Mouse (Mus musculus) right cerebral cortex, postnatal 14 days (tissue): ENCODE data around the gene Kbtbd3.

Experiments used
- DNase-seq: peaks from one replicate; pipeline ENCODE4 v3.0.0; 2022

The Kbtbd3 gene

DNA sequence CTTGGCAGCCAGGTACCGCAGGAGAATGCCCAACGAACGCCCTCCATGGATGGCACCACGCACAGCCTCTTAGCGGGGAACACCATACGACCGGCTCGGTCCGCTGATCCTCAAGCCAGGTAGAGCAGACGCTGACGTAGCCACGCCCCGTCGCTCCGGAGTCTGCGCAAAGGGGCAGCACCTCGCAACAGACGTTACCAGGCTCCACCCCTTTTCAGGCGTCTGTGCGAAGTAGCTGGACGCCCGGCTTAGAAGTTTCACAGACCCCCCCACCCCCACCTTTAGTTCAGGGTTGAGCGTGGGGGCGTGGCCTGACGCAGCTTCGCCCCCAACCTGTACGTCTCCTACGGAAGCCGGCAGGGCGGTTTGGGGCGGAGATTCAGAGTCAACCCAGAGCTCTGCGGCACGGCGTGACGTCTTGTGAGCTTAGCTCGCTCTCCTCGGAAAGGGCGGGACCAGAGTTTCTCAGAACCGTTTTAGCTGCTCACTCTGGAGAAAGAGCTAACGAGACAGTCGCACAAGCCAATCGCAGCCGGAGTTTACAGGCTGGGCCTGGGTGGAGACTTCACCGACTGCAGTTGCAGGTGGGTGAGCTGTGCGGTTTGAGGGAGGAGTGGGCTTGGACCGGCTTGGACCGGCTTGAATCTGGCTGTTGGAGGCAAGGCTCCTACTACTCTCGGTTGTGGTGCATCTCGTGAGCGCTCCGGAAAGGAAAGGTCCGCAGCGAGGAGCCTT is at the start of gene Kbtbd3, which contains the start of gene Aasdhppt:
Gene Kbtbd3, plus strand, starts transcription at position 483 of the 735 bp plus-strand sequence.
Gene Aasdhppt, minus strand, starts transcription at position 121 of the 735 bp plus-strand sequence.
- DNase-seq: peak; percentile 98

DNA sequence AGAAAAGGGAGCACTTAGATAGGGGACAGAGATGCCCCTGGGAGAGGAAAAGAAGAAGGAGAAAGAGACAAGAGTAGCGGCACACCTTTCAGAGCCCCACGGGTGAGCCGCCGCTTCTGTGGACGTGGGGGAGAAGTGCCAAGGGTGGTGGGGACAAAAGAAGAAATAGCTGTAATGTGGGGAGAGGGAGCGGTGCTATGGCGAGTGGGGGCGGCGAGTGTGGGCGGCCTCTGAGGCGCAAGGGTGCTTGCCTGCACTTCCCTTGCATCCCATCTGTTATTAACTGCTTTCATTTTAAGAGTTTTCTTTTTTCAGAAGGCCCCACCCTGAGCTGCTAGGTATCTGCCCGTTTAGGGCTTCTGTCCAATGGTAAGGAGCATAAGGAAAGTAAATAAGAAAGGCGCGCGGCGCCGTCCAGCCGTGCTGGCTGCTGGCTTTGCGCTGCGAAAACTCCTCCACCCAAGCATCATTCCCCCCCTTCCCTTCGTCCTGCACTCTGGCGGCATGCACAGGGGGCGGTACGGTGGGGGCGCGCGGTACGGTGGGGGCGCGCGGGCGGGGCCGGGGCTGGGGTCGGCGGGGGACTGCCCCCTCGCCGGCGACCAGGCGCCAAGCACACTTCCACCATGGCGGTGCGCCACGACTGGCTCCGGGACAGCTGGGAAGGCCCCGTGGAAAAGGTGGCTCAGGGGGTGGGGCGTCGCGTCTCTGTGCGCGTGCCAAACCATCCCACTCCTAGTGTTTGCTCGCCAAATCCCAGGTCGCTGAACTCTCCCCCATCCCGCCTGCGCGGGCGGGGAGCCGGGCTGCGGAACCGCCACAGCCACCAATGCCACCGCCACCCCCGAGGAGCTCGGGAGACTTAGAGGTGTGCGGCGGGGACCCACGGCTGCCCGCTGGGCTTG is 49.5 kb upstream of the Kbtbd3 start:
- DNase-seq: peak; percentile 45

DNA sequence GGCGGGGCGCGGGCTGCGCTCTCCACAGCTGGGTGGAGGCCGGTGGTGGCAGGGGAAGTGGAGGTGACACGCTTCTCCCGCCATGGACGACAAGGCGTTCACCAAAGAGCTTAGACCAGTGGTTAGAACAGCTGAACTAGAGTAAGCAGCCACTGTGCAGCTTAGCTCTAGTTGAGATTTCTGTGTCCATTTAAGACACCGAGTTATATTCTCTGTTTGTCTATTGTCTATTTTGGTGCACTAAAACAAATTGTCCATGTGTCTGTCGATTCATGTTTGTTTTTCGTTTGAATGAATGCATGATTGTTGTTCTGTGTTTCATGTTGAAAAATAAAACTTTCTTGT is 48.9 kb upstream of the Kbtbd3 start:
- DNase-seq: no peak

DNA sequence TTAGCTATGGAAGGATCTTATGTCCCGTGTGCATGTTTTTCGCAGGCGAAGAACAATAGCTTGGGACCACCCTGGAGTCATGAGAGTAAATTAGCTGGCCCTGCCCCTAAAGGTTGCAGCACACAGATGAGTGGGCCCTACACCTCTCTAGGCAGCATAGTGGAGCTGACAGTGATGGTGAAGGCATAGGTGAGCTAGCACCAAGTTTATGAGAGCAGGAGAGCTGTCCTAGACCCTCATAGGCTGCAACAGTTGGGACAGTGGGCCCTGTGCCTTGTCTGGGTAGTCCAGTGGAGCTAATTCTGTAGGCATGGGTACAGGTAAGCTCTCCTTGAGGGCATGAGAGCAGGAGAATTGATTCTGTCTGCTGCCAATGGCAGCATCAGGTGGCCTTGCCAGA is 42.8 kb upstream of the Kbtbd3 start:
- no peak for DNase-seq

DNA sequence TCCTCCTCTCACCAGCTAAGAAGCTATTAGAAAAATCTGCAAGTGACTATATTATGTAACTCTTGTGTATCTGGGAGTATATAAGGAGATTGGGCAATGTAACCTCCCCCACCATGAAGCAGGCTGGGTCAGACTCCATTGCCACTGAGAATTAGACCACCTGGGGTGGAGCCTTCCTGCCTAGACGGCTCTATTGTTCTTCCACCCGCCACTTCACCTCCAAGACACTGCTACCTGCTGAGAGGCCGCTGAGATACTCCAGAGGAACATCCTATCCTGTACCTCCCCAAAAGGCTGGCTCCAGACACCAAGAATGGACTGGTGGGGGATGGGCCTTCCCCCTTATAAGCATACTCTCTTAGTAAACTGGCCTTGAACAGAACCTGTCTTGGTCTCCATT is 25.8 kb upstream of the Kbtbd3 start:
- DNase-seq: no peak

DNA sequence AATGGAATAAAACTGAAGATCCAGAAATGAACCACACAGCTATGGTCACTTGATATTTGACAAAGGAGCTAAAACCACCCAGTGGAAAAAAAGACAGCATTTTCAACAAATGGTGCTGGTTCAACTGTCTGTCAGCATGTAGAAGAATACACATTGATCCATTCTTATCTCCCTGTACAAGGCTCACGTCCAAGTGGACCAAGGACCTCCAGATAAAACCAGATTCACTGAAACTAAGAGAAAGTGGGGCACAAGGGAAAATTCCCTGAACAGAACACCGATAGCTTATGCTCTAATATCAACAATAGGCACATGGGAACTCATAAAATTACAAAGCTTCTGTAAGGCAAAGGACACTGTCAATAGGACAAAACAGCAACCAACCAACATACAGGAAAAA is 9.2 kb upstream of the Kbtbd3 start:
- no peak for DNase-seq

DNA sequence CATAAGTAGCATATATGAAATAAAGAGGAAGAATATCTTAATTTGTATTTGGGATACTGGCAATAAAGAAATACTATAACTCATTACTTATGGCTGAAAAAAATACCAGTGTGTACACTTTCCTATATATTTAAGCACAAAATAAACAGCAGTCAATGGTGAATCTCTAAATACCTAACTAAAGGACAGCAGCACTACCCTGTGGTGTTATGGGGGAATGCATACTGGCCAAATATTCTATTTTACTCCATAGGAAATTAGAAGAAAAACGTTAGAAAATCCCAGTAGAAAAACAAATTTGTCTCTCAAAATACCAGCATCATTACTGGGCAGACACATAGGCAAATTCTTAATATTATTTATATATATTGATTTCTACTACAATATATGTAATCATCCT is 4.8 kb upstream of the Kbtbd3 start:
- no peak for DNase-seq

DNA sequence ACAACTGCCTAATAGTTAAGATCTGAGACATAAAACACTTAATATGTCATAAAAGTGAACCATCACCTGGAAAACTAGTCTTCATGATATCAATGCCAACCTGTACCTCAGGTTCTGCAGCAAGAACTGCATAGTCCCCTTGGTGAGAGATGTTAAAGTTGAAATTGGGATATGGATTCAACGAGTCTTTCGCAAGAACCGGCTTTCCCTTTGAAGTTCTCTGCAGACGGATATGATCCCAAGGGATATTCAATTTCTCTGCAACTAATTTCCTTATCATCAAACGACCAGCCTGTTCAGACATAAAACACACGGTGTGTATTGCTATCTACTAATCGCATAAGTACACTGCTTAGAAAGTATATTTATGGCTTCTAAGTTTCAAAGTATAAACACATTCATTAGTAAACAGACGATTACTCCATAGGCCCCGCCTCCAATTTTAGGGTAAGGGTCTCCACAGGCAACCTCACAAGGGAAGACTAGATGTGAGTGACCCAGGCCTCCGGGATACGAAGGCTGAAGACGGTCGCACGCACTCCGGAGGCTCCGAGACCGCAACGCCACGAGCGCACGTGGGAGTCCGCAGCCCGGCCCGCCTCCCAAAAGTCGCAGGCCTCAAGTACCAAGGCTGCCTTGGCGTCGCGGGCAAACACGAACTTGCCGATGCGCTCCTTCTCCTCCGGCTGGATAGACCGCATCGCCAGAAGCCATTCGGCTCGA is 844 bp upstream of the Kbtbd3 start:
- DNase-seq: no peak

DNA sequence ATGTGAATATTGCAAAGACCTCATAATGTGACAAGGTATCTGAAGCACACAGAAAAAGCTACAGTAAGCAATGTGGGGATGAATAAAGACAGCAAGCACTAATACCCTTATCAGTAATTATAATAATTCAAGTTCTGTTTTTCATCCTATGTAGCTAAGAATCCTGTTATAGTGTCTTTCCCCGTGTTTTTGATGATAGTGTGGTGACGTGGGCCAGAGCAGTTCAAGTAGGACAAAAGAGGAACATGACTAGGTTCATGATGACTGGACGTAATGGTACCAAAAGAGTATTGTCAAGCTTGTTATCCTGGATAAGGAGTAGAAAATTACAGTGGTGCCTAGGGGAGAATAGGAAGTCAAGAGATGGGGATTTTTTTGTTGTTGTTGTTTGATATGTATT is 1.1 kb downstream of the Kbtbd3 start:
- no peak for DNase-seq

DNA sequence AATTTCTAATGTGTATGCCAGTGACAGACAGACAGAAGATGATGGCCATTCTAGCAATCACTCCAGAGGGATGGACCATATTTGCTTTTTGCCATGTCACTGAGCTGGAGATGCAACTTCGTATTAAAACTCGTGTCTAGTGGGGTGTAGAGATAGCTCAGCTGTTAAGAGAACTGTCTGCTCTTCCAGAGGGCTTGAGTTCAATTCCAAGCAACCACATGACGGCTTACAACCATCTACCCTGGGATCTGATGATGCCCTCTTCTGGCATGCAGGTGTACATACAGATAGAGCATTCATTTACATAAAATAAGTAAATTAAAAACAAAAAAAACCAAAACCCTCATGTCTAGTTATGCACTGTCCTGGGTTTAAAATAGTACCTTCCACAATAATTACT is 1.5 kb downstream of the Kbtbd3 start:
- no peak for DNase-seq

DNA sequence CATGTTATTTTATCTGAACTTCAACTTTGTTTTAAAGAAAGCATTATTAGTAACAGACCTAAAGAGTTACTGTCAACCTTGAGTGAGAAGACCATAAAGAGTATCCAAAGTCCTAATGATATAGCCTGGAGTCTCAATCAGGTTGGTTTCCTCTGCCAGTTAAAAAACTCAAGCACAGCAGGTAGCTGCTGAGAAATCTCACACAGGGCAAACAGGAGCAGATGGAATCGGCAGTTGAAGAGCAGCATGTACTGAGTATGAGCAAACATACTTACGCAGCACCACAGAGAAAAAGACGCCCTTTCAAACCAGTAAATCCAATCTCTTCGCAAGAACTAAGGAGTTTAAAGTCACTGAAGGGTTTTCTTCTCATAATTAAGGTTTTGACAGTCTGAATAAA is 4.3 kb downstream of the Kbtbd3 start:
- DNase-seq: no peak

DNA sequence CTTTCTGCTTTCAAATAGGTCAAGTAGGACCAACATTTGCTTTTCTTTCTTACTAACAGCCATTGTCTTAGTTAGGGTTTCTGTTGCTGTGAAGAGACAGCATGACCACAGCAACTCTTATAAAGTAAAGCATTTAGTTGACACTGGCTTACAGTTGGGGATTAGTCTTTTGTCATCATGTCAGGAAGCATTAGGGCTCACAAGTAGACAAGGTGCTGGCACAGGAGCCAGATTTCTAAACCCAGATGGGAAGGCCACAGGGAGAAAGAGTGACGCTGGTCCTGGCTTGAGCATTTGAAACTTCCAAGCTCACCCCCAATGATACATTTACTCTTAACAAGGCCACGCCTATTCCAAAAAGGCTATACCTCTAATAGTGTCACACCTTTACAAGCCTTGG is 6.1 kb downstream of the Kbtbd3 start:
- DNase-seq: no peak

DNA sequence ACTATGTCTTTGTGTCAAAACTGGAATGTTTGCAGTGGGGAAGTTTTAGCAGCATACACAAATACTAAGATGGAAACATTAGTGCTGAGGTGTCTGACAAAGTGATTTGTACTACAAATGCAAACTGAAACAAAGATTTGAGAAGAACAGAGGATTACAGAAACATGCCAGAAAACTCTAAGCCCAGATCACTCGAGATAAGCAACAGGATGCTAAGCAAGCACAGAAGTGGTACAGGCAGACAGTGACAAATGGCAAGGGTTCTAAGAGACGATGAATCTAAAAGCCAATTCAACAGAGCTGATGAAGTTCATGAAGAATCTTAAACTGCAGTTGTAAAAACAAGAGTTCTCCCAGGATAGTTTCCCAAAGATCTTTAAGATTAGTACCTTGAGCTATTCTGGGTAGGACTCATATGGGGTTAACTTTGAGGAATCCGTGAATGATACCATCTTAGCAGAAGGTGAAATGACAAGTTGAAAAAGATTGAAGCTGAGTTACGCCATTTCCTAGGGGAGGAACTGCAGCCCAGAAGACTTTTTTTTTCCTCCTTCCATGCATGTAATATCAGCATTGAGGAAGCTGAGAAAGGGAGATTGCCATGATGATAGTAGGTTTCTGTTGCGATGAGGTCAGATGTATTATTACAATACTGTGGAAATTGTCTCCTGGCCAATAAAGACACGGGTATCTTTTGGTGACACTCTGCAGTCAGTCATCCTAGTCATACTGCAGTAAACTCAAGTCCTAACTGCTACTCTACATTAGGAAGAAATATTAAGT is 9.5 kb downstream of the Kbtbd3 start:
- DNase-seq: no peak

DNA sequence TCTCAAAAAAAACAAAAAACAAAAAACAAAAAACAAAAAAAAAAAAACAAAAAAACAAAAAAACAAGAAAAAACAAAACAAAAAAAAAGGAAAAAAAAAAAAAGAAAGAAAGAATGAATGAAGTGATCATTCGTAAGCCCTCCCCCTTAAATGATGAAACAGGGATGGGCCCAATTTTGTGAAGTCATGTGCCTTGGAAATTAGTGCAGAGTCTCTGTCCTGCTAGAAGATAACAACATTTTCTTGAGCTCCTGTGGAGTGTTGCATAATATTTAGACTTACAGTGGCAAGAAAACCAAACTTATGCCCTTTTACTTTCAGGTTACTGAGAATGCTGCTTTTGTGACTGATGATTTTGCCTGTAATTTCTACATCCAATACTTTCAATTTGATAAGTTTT is 43.5 kb downstream of the Kbtbd3 start:
- DNase-seq: no peak

DNA sequence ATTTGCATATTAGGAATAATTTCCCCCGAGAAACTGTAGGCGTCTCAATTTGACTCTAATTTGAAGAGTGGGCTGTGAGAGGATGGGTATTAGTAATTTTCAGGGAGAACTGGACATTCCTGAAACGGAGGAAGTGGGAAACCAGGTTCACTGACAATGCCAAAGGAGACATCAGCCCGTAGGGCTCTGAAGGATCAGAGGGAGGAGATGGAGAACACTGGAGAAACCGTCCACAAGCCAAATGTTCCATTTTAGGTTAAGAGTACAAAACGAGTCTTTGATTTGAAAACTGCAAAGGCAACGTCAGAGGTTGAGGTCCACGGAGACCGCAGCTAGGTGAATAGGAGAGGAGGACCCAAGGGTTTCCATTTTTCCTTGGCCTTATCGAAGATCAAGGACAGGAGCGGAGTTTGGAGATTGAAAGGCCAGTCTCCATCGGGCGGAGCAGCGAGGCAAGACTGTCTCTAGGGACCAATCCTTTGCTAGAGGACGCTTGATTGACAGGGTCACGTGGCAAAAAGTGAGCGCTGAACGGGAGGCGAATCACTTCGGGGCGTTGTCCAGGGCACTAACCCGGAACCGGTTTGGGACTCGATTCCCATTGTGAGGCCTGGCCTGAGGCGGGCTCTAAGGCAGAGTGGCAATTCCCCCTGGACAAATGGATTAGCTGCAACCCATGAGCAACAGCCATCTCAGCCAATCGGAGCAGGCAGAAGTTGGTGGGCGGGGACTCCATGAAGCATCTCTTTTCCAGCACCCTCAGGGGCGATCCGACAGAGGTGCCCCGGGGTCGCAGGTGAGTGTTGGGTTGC is 66.4 kb downstream of the Kbtbd3 start, which contains the start of gene Msantd4:
Gene Msantd4, plus strand, starts transcription at position 735 of the 812 bp plus-strand sequence.
- DNase-seq: peak; percentile 93

DNA sequence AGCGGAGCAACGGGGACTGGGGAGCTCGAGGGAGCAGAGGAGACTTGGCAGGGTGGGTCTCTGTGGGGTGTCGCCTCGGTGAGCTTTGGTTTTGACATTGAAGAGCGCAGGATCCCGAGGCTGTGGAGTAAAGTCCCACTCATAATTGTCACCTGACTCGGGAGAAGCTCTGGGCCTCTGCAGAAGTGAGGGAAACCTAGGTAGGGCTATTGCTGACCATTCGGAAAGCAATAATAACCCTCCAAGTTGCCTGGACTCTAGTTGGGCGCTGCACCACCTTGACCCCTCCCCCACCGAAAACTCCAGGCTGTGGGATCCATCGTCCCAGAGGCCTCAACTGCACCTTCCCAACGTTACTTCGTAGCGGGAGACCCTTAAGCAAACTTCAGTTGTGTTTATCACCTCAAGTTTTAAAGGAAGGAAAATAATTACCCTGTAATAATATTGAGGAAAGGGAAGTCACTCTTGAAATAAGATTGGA is 67.0 kb downstream of the Kbtbd3 start:
- peak; percentile 44 for DNase-seq
